Mouse (Mus musculus) CH12.LX (cell line): ENCODE measurements at regions not wholly inside any gene's neighbourhood (a gene's known extent, or its start where the extent isn't known, plus 50 kb on each side); places are given as distances from the start of the nearest gene placed in this dataset.

Experiments used
- DNase-seq: peaks from one replicate; pipeline ENCODE4 v3.0.0-alpha.2; 2013; ENCODE audit errors: extremely low read depth
- H3K27ac ChIP-seq: 2 replicates; pipeline ENCODE4 v1.5.1; 2012; ENCODE audit warnings: low read depth, mild to moderate bottlenecking, control low read depth, moderate library complexity; ENCODE audit not compliant: insufficient read depth
- H3K27me3 ChIP-seq: replicated peaks from 2 replicates; pipeline ENCODE3; 2012; ENCODE audit warnings: inconsistent platforms
- H3K36me3 ChIP-seq, 2 experiments: replicated peaks in 1 of 2; 2 replicates each; pipeline versions ENCODE3 to v1.6.1; 2012; ENCODE audit warnings: inconsistent platforms in 1 of 2, low read length in 1 of 2, mild to moderate bottlenecking in 1 of 2, mixed read lengths in 1 of 2, moderate library complexity in 1 of 2; ENCODE audit not compliant: control insufficient read depth in 1 of 2, insufficient read depth in 1 of 2
- H3K4me1 ChIP-seq, 2 experiments: 2 replicates each; pipeline ENCODE4 v1.6.1; 2012; ENCODE audit warnings: inconsistent platforms in 1 of 2, moderate library complexity in 1 of 2; ENCODE audit not compliant: insufficient read depth in 2 of 2, control insufficient read depth in 1 of 2
- H3K4me2 ChIP-seq: 2 replicates; pipeline ENCODE4 v1.6.1; 2012; ENCODE audit warnings: low read depth, mild to moderate bottlenecking, control low read depth; ENCODE audit not compliant: poor library complexity, insufficient read depth, severe bottlenecking
- H3K4me3 ChIP-seq, 3 experiments: fragments of 150-350 bp in 1 of 3; sonication (generic) in 1 of 3; replicated peaks in 1 of 3; 2 replicates each; pipeline versions ENCODE3 to v1.5.1; 2011 to 2012; ENCODE audit warnings: low read depth in 2 of 3, low read length in 2 of 3, mild to moderate bottlenecking in 2 of 3, moderate library complexity in 2 of 3, control low read depth in 1 of 3, improper control_type of control experiment in 1 of 3, inconsistent platforms in 1 of 3, mixed read lengths in 1 of 3; ENCODE audit not compliant: poor library complexity in 1 of 3
- H3K79me2 ChIP-seq: replicated peaks from 2 replicates; pipeline ENCODE4 v1.6.1; 2012; ENCODE audit warnings: mild to moderate bottlenecking, moderate library complexity; ENCODE audit not compliant: control insufficient read depth, poor library complexity, insufficient read depth, severe bottlenecking; ENCODE audit errors: extremely low read depth
- H3K9ac ChIP-seq: 2 replicates; pipeline ENCODE4 v1.6.1; 2012; ENCODE audit warnings: low read depth, mild to moderate bottlenecking, control low read depth, moderate library complexity; ENCODE audit not compliant: insufficient read depth
- H3K9me3 ChIP-seq: replicated peaks from 2 replicates; pipeline ENCODE3; 2012; ENCODE audit warnings: low read length, inconsistent platforms, mixed read lengths
- BHLHE40 ChIP-seq: IDR thresholded peaks from 2 replicates; pipeline ENCODE4 v1.6.1; 2011; ENCODE audit warnings: mild to moderate bottlenecking, low read depth, low read length, improper control_type of control experiment
- CHD1 ChIP-seq: IDR thresholded peaks from 2 replicates; pipeline ENCODE4 v1.6.1; 2012; ENCODE audit warnings: low read depth, low read length, improper control_type of control experiment, inconsistent platforms
- CHD2 ChIP-seq: IDR thresholded peaks from 2 replicates; pipeline ENCODE4 v1.6.1; 2011; ENCODE audit warnings: low read length, improper control_type of control experiment
- CTCF ChIP-seq, 2 experiments: IDR thresholded peaks in 1 of 2; conservative IDR thresholded peaks in 1 of 2; 2 replicates each; pipeline ENCODE4 v1.5.1; 2011 to 2012; ENCODE audit warnings: low read depth in 2 of 2, low read length in 2 of 2, improper control_type of control experiment in 1 of 2, inconsistent platforms in 1 of 2, mild to moderate bottlenecking in 1 of 2, moderate library complexity in 1 of 2
- E2F4 ChIP-seq: IDR thresholded peaks from 2 replicates; pipeline ENCODE4 v1.6.1; 2011; ENCODE audit warnings: low read depth, low read length, improper control_type of control experiment; ENCODE audit not compliant: insufficient replicate concordance
- ELF1 ChIP-seq: IDR thresholded peaks from 2 replicates; pipeline ENCODE4 v1.6.1; 2014; ENCODE audit warnings: low read depth, mild to moderate bottlenecking, inconsistent platforms, low read length, improper control_type of control experiment
- GABPA ChIP-seq: IDR thresholded peaks from 2 replicates; pipeline ENCODE4 v1.6.1; 2012; ENCODE audit warnings: low read depth, low read length, improper control_type of control experiment, inconsistent platforms; ENCODE audit not compliant: insufficient replicate concordance
- MAFK ChIP-seq: IDR thresholded peaks from 2 replicates; pipeline ENCODE4 v1.6.1; 2011; ENCODE audit warnings: low read length, improper control_type of control experiment; ENCODE audit not compliant: insufficient replicate concordance
- MAX ChIP-seq: IDR thresholded peaks from 2 replicates; pipeline ENCODE4 v1.6.1; 2011; ENCODE audit warnings: low read length, improper control_type of control experiment
- MEF2A ChIP-seq: IDR thresholded peaks from 2 replicates; pipeline ENCODE4 v1.6.1; 2014; ENCODE audit warnings: low read depth, mild to moderate bottlenecking, inconsistent platforms, low read length, improper control_type of control experiment, borderline replicate concordance
- NELFE ChIP-seq: IDR thresholded peaks from 2 replicates; pipeline ENCODE4 v1.6.1; 2011; ENCODE audit warnings: low read depth, low read length, improper control_type of control experiment
- NRF1 ChIP-seq: IDR thresholded peaks from 2 replicates; pipeline ENCODE4 v1.6.1; 2014; ENCODE audit warnings: low read depth, mild to moderate bottlenecking, inconsistent platforms, low read length, improper control_type of control experiment, moderate library complexity
- PAX5 ChIP-seq: IDR thresholded peaks from 2 replicates; pipeline ENCODE4 v1.6.1; 2012; ENCODE audit warnings: low read length, inconsistent platforms, mixed read lengths
- POLR2A ChIP-seq: IDR thresholded peaks from 2 replicates; pipeline ENCODE4 v1.6.1; 2011; ENCODE audit warnings: low read depth, mild to moderate bottlenecking, improper control_type of control experiment, low read length
- POLR2AphosphoS2 ChIP-seq: IDR thresholded peaks from 2 replicates; pipeline ENCODE4 v1.6.1; 2011; ENCODE audit warnings: low read depth, low read length, improper control_type of control experiment
- RCOR1 ChIP-seq: conservative IDR thresholded peaks from 2 replicates; pipeline ENCODE4 v1.6.1; 2012; ENCODE audit warnings: low read depth, mild to moderate bottlenecking, inconsistent platforms, low read length, improper control_type of control experiment
- SIN3A ChIP-seq: IDR thresholded peaks from 2 replicates; pipeline ENCODE4 v1.6.1; 2012; ENCODE audit warnings: low read length, improper control_type of control experiment, inconsistent platforms
- SMC3 ChIP-seq: IDR thresholded peaks from 2 replicates; pipeline ENCODE4 v1.6.1; 2011; ENCODE audit warnings: low read depth, low read length, improper control_type of control experiment
- UBTF ChIP-seq: IDR thresholded peaks from 2 replicates; pipeline ENCODE4 v1.6.1; 2012; ENCODE audit warnings: low read depth, mild to moderate bottlenecking, inconsistent platforms, low read length, improper control_type of control experiment, moderate library complexity
- USF1 ChIP-seq: IDR thresholded peaks from 2 replicates; pipeline ENCODE4 v1.6.1; 2014; ENCODE audit warnings: low read depth, mild to moderate bottlenecking, inconsistent platforms, low read length, improper control_type of control experiment
- ZC3H11A ChIP-seq: IDR thresholded peaks from 2 replicates; pipeline ENCODE4 v1.6.1; 2012; ENCODE audit warnings: low read depth, mild to moderate bottlenecking, inconsistent platforms, low read length, improper control_type of control experiment
- dilution Hi-C: fragments of 300-500 bp; cut with MboI; formaldehyde crosslinking; loops from 2 replicates; pipeline ENCODE4 v1.14.3; 2020; ENCODE audit warnings: low sequenced_read_pairs; ENCODE audit not compliant: extremely low pct_unique_long_range_greater_than_20kb, extremely low pct_ligation_motif_present
- in situ Hi-C: fragments of 300-500 bp; cut with MboI; formaldehyde crosslinking; loops from 3 replicates; pipeline ENCODE4 v1.14.3; 2019; ENCODE audit warnings: low sequenced_read_pairs, low pct_ligation_motif_present, low pct_unique_long_range_greater_than_20kb, mixed read lengths

DNA sequence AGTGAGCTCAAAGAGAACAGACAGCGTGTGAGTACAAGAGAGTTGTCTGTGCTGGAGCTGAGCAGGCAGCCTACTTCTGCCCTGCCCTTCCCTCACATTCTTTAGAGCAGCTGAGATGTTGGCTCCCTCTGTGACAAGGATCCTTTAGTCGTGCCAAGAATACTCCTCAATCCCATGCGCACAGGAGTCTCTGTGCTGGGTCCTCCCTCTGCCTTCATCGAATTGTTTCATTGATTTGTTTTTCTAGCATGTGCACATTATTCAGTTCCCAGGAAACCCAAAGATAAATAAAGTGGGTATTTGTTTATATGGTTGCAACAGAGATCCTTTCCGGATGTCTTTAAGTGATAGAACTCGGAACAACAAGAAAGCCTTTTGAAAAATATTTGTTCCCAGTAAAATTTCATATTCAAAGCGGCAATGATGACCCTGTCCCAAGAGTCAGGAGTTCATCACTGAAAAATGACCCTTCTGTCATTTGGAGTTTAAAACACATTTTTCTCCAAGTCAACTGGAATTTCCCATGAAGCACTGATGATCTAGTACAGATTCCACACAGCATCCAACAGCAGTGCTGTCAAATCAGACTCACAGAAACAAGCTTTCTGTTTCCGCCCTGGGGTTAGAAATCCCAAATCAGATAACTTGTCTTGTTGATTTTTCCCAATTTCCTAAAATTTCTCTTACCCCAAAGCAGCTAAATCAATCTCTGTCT lies 136.7 kb downstream of the Dact1 start:
- DNase-seq, result no peak
- no peak for TF ChIP-seq E2F4
- TF ChIP-seq MAFK, result no peak
- TF ChIP-seq POLR2AphosphoS2, result no peak
- no peak for TF ChIP-seq CHD2
- no peak for TF ChIP-seq GABPA
- TF ChIP-seq SIN3A, result no peak
- no peak for TF ChIP-seq MEF2A
- TF ChIP-seq CTCF (conservative IDR thresholded peaks at IDR 0.05 in 1 of 2, IDR thresholded peaks at IDR 0.05 in 1 of 2; ENCODE audit: low read depth in 2 of 2, low read length in 2 of 2), result no peak
- no peak for TF ChIP-seq ZC3H11A
- TF ChIP-seq NELFE, result no peak
- TF ChIP-seq USF1, result no peak
- TF ChIP-seq, all 38 proteins: peak for 0

DNA sequence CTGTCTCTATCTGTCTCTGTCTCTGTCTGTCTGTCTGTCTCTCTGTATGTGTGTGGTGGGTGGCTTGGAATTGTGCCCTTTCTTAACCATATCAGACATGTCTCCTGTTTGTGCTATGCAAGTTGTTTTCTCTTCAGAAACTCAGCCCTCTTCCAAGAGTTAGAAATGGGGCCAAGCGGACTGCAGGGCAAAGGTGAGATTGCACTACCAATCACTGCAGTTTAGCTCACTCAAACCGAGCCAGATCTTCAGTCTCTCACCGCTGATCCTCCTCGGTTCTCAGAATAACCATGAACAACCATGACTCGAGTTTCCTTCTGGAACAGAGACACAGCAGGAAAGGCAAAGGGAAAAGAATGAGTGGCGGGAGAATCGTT lies 137.2 kb downstream of the Dact1 start:
- no peaks in the 10 kb centered on the region for H3K4me1 ChIP-seq
- H3K4me2 ChIP-seq, result no peak overlapping the region
- dilution Hi-C loops, result no loop called here
- TF ChIP-seq POLR2A, result no peak
- TF ChIP-seq SIN3A, result no peak
- no peak for TF ChIP-seq CTCF (conservative IDR thresholded peaks at IDR 0.05 in 1 of 2, IDR thresholded peaks at IDR 0.05 in 1 of 2; ENCODE audit: low read depth in 2 of 2, low read length in 2 of 2)
- no peak for TF ChIP-seq UBTF
- TF ChIP-seq ELF1, result no peak
- no peak for TF ChIP-seq USF1
- TF ChIP-seq NELFE, result no peak
- TF ChIP-seq CHD1, result no peak
- no peak for TF ChIP-seq RCOR1
- no peak for TF ChIP-seq BHLHE40
- TF ChIP-seq NRF1, result no peak
- no peak for TF ChIP-seq SMC3
- TF ChIP-seq GABPA, result no peak
- no peak for TF ChIP-seq PAX5
- no peak for TF ChIP-seq CHD2
- no peak for TF ChIP-seq POLR2AphosphoS2
- TF ChIP-seq MAX, result no peak
- H3K27ac ChIP-seq, result no peak overlapping the region
- no peak overlapping the region for H3K9ac ChIP-seq
- in situ Hi-C loops, result no loop called here
- H3K79me2 ChIP-seq, result no peaks in the 10 kb centered on the region
- H3K27me3 ChIP-seq, result no peaks in the 10 kb centered on the region
- no peak overlapping the region for H3K4me3 ChIP-seq
- no peak for DNase-seq
- no peaks in the 10 kb centered on the region for H3K36me3 ChIP-seq
- no peaks in the 10 kb centered on the region for H3K9me3 ChIP-seq

More for the DNA sequence above, 136.7 kb downstream of the Dact1 start:
- Histone ChIP-seq H3K27ac (no peak overlapping the region), H3K9ac (no peak overlapping the region), H3K79me2 (no peaks in the 10 kb centered on the region), H3K9me3 (no peaks in the 10 kb centered on the region), H3K36me3 (no peaks in the 10 kb centered on the region), H3K4me1 (no peaks in the 10 kb centered on the region), H3K4me2 (no peak overlapping the region), H3K27me3 (no peaks in the 10 kb centered on the region), H3K4me3 (no peak overlapping the region)
- dilution Hi-C loops, result no loop called here
- in situ Hi-C loops, result no loop called here
